ENCODE assay signal across 31 mouse cellular contexts in the genomic region with DNA sequence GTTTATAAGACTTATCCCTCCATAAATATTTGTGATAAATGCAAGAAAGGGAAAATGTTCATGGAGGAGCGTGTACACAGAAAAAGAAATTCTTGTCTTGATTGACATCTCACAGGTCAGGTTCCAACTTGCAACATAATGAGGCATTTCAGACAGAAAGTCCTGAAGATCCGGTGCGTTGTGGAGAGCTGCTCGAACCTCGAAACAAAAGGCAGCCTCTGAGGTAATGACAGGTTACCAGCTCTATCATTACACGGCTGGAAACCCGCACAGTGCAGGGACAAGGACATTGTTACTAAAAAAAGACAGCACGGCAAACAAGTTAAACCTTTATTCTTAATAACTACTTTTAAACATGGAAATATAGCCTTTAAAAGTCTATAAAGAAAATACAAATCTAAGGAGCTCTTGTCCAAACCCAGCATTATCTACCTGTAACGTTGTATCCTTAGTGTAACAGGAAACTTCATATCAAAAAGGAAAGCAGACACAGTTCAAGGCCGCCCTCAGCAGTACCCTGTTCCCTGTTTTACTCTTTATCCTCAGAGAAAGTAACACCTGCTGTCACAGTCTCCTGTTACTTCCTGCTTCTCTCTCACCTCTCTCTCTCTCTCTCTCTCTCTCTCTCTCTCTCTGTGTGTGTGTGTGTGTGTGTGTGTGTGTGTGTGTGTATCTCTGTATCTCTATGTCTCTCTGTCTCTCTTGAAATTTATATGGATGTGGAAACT. TPM values are rescaled to one million over a fixed set of nuclear protein-coding genes. Genes with fewer than 3 reads are reported as not detected.
DNase-seq lines count a peak whose midpoint lies in the region; ATAC-seq and TF ChIP-seq lines count a peak whose summit lies in the region.
"Had no signal": no experiment of that assay in that cellular context is flagged by ENCODE, and none has a peak within 500 bp of the region (broad histone marks: within the 10 kb centered on the region; RNA-seq: fewer than 3 reads in every experiment).

No protein-coding gene starts in this region.

- no peak overlapping the region for H3K4me3 ChIP-seq in kidney, postnatal 0 days (replicated peaks; ENCODE audit: low read depth, low read length)
- H3K4me3 ChIP-seq in embryonic facial prominence, embryonic 12.5 days, result no peak overlapping the region
- no peak overlapping the region for H3K4me3 ChIP-seq in intestine, embryonic 16.5 days (ENCODE audit: low read length)
- no peak overlapping the region for H3K4me3 ChIP-seq in stomach, postnatal 0 days (ENCODE audit: low read depth, low read length)
- H3K4me3 ChIP-seq: embryonic facial prominence, embryonic 15.5 days; forebrain, embryonic 13.5 days; heart, embryonic 10.5 days; hindbrain, embryonic 10.5 days; left cerebral cortex, adult 2 months; limb, embryonic 12.5 days; liver, embryonic 15.5 days; midbrain, embryonic 10.5 days had no signal

- H3K27ac ChIP-seq in kidney, postnatal 0 days, result 0 out of 2 replicates have a peak overlapping the region, but pooled peaks have one; percentile 5
- 0 out of 2 replicates have a peak overlapping the region, but pooled peaks have one; percentile 3 for H3K27ac ChIP-seq in embryonic facial prominence, embryonic 12.5 days
- H3K27ac ChIP-seq in intestine, embryonic 16.5 days (ENCODE audit: low read length), result no peak overlapping the region
- H3K27ac ChIP-seq in stomach, postnatal 0 days (replicated peaks), result peak overlapping the region; percentile 45
- H3K27ac ChIP-seq: embryonic facial prominence, embryonic 15.5 days; forebrain, embryonic 13.5 days; heart, embryonic 10.5 days; hindbrain, embryonic 10.5 days; left cerebral cortex, adult 2 months; limb, embryonic 12.5 days; liver, embryonic 15.5 days; midbrain, embryonic 10.5 days had no signal

- no peaks in the 10 kb centered on the region for H3K9me3 ChIP-seq in kidney, postnatal 0 days (replicated peaks; ENCODE audit: low read length)
- no peaks in the 10 kb centered on the region for H3K9me3 ChIP-seq in embryonic facial prominence, embryonic 12.5 days
- H3K9me3 ChIP-seq in intestine, embryonic 16.5 days (ENCODE audit: control insufficient read depth, low read length), result no peaks in the 10 kb centered on the region
- no peaks in the 10 kb centered on the region for H3K9me3 ChIP-seq in stomach, postnatal 0 days (ENCODE audit: control insufficient read depth, low read length)
- H3K9me3 ChIP-seq: embryonic facial prominence, embryonic 15.5 days; forebrain, embryonic 13.5 days; heart, embryonic 10.5 days; hindbrain, embryonic 10.5 days; liver, embryonic 15.5 days; midbrain, embryonic 10.5 days had no signal

- ATAC-seq in kidney, postnatal 0 days (replicated peaks; ENCODE audit: low FRiP score, low read depth), result no peak
- ATAC-seq in embryonic facial prominence, embryonic 12.5 days (ENCODE audit: insufficient number of reproducible peaks, insufficient read depth, low FRiP score, low TSS enrichment), result no peak
- ATAC-seq in intestine, embryonic 16.5 days, result peak; percentile 68
- 0 out of 2 replicates have a peak, but pooled peaks have one; percentile 38 for ATAC-seq in stomach, postnatal 0 days (ENCODE audit: low FRiP score, low TSS enrichment)
- ATAC-seq: activated CD4-positive, CD25-positive, alpha-beta regulatory T cell, adult 4 months; forebrain, embryonic 13.5 days; hindbrain, embryonic 16.5 days; midbrain, embryonic 16.5 days had no signal

- H3K4me1 ChIP-seq in kidney, postnatal 0 days (replicated peaks; ENCODE audit: insufficient read depth, low read length), result 0 out of 2 replicates have a peak, but pooled peaks cover 3% of the 10 kb centered on the region
- no peaks in the 10 kb centered on the region for H3K4me1 ChIP-seq in embryonic facial prominence, embryonic 12.5 days
- H3K4me1 ChIP-seq in intestine, embryonic 16.5 days (ENCODE audit: control insufficient read depth, insufficient read depth, low read length), result no peaks in the 10 kb centered on the region
- no peaks in the 10 kb centered on the region for H3K4me1 ChIP-seq in stomach, postnatal 0 days (replicated peaks; ENCODE audit: control insufficient read depth, insufficient read depth)
- H3K4me1 ChIP-seq: embryonic facial prominence, embryonic 15.5 days; heart, embryonic 10.5 days; hindbrain, embryonic 10.5 days; liver, embryonic 15.5 days; midbrain, embryonic 10.5 days had no signal

- TF ChIP-seq EP300 in stomach, postnatal 0 days (optimal IDR thresholded peaks at IDR 0.05), result no peak

- H3K9ac ChIP-seq in kidney, postnatal 0 days (ENCODE audit: low read depth, low read length), result no peak overlapping the region
- no peak overlapping the region for H3K9ac ChIP-seq in embryonic facial prominence, embryonic 12.5 days
- no peak overlapping the region for H3K9ac ChIP-seq in intestine, embryonic 16.5 days (ENCODE audit: low read depth, low read length)
- no peak overlapping the region for H3K9ac ChIP-seq in stomach, postnatal 0 days (ENCODE audit: low read length)
- H3K9ac ChIP-seq: embryonic facial prominence, embryonic 15.5 days; forebrain, embryonic 13.5 days; limb, embryonic 12.5 days; liver, embryonic 15.5 days; lung, embryonic 14.5 days had no signal

- no peak for DNase-seq in kidney, postnatal 0 days (ENCODE audit: low spot score)
- no peak for DNase-seq in kidney, postnatal 14 days
- DNase-seq in stomach, postnatal 0 days (ENCODE audit: low spot score), result no peak
- no peak for DNase-seq in gastrocnemius, postnatal 4 days (ENCODE audit: low spot score in 2 of 2)
- DNase-seq in layer of hippocampus, postnatal 14 days (ENCODE audit: low spot score in 2 of 2), result no peak
- DNase-seq: adrenal gland, adult 2 months; adrenal gland, postnatal 36 days; cerebellum, adult 2 months; cerebellum, postnatal 14 days; gastrocnemius, postnatal 25 days; heart, postnatal 10 days; kidney, adult 9 months; kidney, postnatal 25 days; lung, embryonic 14.5 days; lung, postnatal 14 days; thymus, adult 18-20 months; thymus, postnatal 25 days had no signal

- TF ChIP-seq CTCF in kidney, postnatal 0 days (IDR thresholded peaks at IDR 0.05; ENCODE audit: low read depth), result no peak
- TF ChIP-seq CTCF in stomach, postnatal 0 days (IDR thresholded peaks at IDR 0.05; ENCODE audit: low read depth), result no peak

- H3K27me3 ChIP-seq in kidney, postnatal 0 days (ENCODE audit: insufficient read depth, low read length), result no peaks in the 10 kb centered on the region
- H3K27me3 ChIP-seq in embryonic facial prominence, embryonic 12.5 days, result no peaks in the 10 kb centered on the region
- H3K27me3 ChIP-seq in intestine, embryonic 16.5 days (replicated peaks; ENCODE audit: control insufficient read depth, insufficient read depth, low read length), result no peaks in the 10 kb centered on the region
- no peaks in the 10 kb centered on the region for H3K27me3 ChIP-seq in stomach, postnatal 0 days (ENCODE audit: control insufficient read depth, insufficient read depth, low read length)
- H3K27me3 ChIP-seq: CH12.LX; embryonic facial prominence, embryonic 15.5 days; forebrain, embryonic 13.5 days; limb, embryonic 12.5 days; liver, embryonic 15.5 days had no signal

- 56% methylated on average over 10 of the region's 10 CpGs for WGBS in kidney, postnatal 0 days
- WGBS in embryonic facial prominence, embryonic 12.5 days, result 41% methylated on average over 10 of the region's 10 CpGs
- WGBS in intestine, embryonic 16.5 days, result 61% methylated on average over 10 of the region's 10 CpGs
- 49% methylated on average over 10 of the region's 10 CpGs for WGBS in stomach, postnatal 0 days

- no peaks in the 10 kb centered on the region for H3K36me3 ChIP-seq in kidney, postnatal 0 days (ENCODE audit: insufficient read depth, low read length)
- no peaks in the 10 kb centered on the region for H3K36me3 ChIP-seq in embryonic facial prominence, embryonic 12.5 days
- H3K36me3 ChIP-seq in intestine, embryonic 16.5 days (ENCODE audit: control insufficient read depth, insufficient read depth, low read length), result no peaks in the 10 kb centered on the region
- H3K36me3 ChIP-seq in stomach, postnatal 0 days (ENCODE audit: control insufficient read depth, insufficient read depth, low read length), result no peaks in the 10 kb centered on the region
- H3K36me3 ChIP-seq: embryonic facial prominence, embryonic 15.5 days; heart, embryonic 10.5 days; hindbrain, embryonic 10.5 days; limb, embryonic 12.5 days; liver, embryonic 15.5 days; midbrain, embryonic 10.5 days had no signal

- H3K4me2 ChIP-seq in kidney, postnatal 0 days (ENCODE audit: low read length), result no peak overlapping the region
- H3K4me2 ChIP-seq in embryonic facial prominence, embryonic 12.5 days (replicated peaks), result no peak overlapping the region
- H3K4me2 ChIP-seq in intestine, embryonic 16.5 days (ENCODE audit: low read depth, low read length), result no peak overlapping the region
- H3K4me2 ChIP-seq in stomach, postnatal 0 days (replicated peaks; ENCODE audit: low read depth), result no peak overlapping the region
- H3K4me2 ChIP-seq: embryonic facial prominence, embryonic 15.5 days; forebrain, embryonic 13.5 days; limb, embryonic 12.5 days; liver, embryonic 15.5 days; lung, embryonic 14.5 days had no signal

RNA-seq across cellular contexts. Expression of a gene that starts 12.8 kb away (rescaled TPM):
- 20.4 and 20.8 TPM in 2 replicates for polyA plus RNA-seq in kidney, postnatal 0 days (2015; fragmentation: Nextera tagmentation; extraction: Ambion mirVana)
- 19.2 and 21.0 TPM in 2 replicates for polyA plus RNA-seq in embryonic facial prominence, embryonic 12.5 days (2016; fragmentation: Nextera tagmentation; extraction: Ambion mirVana)
- 3.1 and 3.2 TPM in 2 replicates for polyA plus RNA-seq in intestine, embryonic 16.5 days (2015; fragmentation: Nextera tagmentation; extraction: Ambion mirVana)
- 7.6 and 7.8 TPM in 2 replicates for polyA plus RNA-seq in stomach, postnatal 0 days (2015; fragmentation: Nextera tagmentation; extraction: Ambion mirVana)
- 10 to 100 TPM in 1 of 2 experiments, 1 to 10 TPM in 1; 8.8 to 10.1 TPM for total RNA-seq in gastrocnemius, postnatal 4 days (2021)
- total RNA-seq in layer of hippocampus, postnatal 14 days (2021), result 10 to 100 TPM in 1 of 2 experiments, 1 to 10 TPM in 1; 8.2 to 10.1 TPM

Comparison
In these comparisons a context has a peak if more than half of its experiments do, and no peak if none do; other contexts are left out.
1. ATAC-seq: peak in intestine, embryonic 16.5 days (single experiment) and stomach, postnatal 0 days (single experiment); none in kidney, postnatal 0 days (single experiment) and embryonic facial prominence, embryonic 12.5 days (single experiment).